Mouse (Mus musculus) small intestine, adult 2 months (tissue): Measurements from ENCODE around the gene Elmo1.

Source experiments
- CTCF ChIP-seq: fragments of 200-500 bp; IDR thresholded peaks from 2 replicates; pipeline ENCODE4 v1.5.1; 2012; ENCODE audit warnings: low read depth, mild to moderate bottlenecking, control low read depth, inconsistent platforms, low read length, moderate library complexity, mixed read lengths; ENCODE audit not compliant: insufficient replicate concordance, insufficient read length; ENCODE audit errors: extremely low read depth
- POLR2A ChIP-seq: fragments of 200-500 bp; IDR thresholded peaks from 2 replicates; pipeline ENCODE4 v1.6.1; 2012; ENCODE audit warnings: low read depth, mild to moderate bottlenecking, control low read depth, inconsistent platforms, low read length, moderate library complexity

GRCm38 (mm10) chr13:20489698-20490417, 399.5 kb downstream of the Elmo1 start:
- no peak for TF ChIP-seq POLR2A
- TF ChIP-seq CTCF = no peak
